Mouse (Mus musculus): ENCODE measurements around the gene Pigl.
"Not testable (repeated sequence)": the region's sequence is repeated elsewhere in the genome, so short reads cannot be mapped to it uniquely, and the experiment has no call there.

Gene Pigl

DNA sequence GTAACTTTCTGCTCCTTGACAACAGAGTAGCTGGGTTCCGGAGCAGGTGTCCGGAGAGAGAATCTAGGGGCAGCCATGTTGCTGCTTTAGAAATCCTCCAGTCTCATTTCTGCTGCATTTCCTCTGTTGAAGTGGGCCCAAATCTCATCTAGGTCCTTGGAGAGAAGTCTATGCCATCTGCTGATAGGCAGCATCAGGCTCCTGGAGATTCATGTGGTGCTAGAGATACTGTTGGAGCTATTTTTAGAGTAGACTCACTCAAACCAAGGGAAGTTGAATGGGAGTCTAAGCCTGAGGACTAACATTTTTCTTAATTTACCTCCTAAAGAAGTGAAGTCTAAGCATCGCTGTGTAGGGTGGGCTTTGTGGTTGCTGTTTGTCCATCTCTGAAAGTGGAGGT lies 6.4 kb downstream of the Pigl start:
- in situ Hi-C loops (cut with MboI; ENCODE audit: low pct_unique_long_range_greater_than_20kb in 1 of 2, low sequenced_read_pairs in 2 of 2, unreplicated experiment in 1 of 2), result no loop called here

DNA sequence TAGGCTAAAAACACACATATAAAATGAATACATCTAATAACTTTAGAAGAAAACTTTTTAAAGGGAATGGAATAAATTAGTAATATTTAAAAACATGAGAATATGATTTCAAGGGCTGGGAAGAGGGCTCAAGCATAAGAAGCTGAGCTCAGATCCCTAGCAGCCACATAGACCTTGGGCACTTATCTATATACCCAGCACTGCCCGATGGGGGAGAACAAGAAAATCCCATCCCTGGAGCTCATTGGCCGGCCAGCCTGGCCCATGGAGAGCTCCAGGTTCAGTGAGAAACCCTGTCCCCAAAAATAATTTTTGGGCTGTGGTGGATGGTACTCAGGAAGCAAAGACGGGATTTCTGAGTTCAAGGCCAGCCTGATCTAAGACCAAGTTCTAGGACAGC lies 7.6 kb downstream of the Pigl start:
- in situ Hi-C loops (cut with MboI; ENCODE audit: low pct_unique_long_range_greater_than_20kb in 1 of 2, low sequenced_read_pairs in 2 of 2, unreplicated experiment in 1 of 2), result no loop called here

DNA sequence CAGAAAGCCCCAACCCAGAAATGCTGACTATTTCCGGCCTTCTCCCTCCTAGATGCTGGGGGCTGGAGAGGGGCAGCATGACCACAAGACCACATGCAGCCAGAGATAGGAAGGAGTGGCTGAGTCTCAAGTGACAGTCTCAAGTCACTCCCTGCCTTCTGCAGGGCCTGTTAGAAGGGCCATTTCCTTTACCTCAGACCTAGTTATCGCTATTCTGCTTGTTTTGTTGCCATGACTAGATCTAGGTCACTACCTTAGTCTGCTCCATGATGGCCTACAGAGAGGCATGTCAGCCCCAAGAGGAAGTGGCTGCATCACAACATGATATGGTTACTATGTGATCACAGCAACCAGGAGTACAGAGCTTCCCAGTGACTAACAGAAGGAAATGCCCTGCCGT lies 8.3 kb downstream of the Pigl start:
- in situ Hi-C loops (cut with MboI; ENCODE audit: low pct_unique_long_range_greater_than_20kb in 1 of 2, low sequenced_read_pairs in 2 of 2, unreplicated experiment in 1 of 2), result no loop called here

DNA sequence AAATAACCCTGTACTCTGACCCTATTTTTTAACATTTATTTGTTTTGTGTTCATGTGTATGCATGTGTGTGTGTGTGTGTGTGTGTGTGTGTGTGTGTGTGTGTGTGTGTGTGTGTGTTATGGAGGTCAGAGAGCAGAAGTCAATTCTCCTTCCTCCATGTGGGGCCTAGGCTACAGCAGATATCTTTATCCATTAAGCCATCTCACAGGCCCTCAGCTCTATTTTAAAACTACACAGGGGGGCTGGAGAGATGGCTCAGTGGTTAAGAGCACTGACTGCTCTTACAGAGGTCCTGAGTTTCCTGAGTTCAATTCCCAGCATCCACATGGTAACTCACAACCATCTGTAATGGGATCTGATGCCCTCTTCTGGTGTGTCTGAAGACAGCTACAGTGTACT lies 9.0 kb downstream of the Pigl start:
- in situ Hi-C loops (cut with MboI; ENCODE audit: low pct_unique_long_range_greater_than_20kb in 1 of 2, low sequenced_read_pairs in 2 of 2, unreplicated experiment in 1 of 2), result not testable (repeated sequence)

DNA sequence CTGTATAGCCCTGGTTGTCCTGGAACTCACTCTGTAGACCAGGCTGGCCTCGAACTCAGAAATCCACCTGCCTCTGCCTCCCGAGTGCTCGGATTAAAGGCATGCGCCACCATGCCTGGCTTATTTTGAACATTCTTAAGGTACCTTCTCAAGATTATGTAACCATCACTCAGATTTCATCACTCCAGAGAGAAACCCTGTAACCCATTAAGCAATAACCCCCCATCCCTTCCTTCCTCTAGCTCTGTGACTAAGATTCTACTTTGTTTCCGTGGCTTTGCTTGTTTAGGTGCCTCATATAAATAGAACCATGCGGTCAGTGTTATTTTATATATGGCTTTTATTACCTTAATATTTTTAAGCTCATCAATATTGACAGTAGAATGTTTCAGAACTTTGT lies 12.2 kb downstream of the Pigl start:
- in situ Hi-C loops (cut with MboI; ENCODE audit: low pct_unique_long_range_greater_than_20kb in 1 of 2, low sequenced_read_pairs in 2 of 2, unreplicated experiment in 1 of 2), result no loop called here

DNA sequence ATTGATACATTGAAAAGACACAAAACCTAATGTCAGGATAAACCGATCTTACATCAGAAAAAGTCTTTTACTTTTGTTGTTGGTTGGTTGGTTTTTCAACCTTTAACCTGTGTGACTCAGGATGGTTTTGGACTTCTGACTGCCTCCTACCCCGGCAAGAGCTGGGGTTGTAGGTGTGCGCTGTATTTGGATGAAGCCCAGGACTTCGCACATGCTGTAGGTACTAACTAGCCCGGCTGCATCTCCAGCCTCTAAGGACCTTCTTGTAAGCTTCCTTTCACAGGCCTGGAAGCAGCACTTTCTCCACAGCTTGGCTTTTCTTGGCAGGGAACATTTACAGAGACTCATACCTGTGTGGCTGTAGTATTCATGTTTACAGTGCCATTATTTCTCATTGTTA lies 15.3 kb downstream of the Pigl start:
- in situ Hi-C loops (cut with MboI; ENCODE audit: low pct_unique_long_range_greater_than_20kb in 1 of 2, low sequenced_read_pairs in 2 of 2, unreplicated experiment in 1 of 2), result no loop called here

DNA sequence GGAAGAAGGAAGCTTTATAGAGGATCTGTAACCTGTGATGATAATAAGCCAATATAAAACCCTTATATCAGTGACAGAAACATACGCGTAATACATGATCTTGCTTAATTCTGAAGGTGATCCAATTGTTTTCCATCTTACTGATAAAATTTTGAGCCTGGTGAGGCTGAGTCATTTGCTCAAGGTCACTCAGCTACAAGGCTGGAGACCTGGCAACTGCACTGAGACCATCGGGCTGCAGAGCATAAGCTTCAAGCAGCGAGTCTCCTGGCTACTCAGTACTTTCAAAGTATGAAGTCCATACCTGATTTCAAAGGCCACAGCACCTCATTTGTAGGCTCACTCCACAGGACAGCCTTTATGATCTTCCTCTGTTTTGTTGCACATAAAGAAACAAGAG lies 17.9 kb downstream of the Pigl start:
- in situ Hi-C loops (cut with MboI; ENCODE audit: low pct_unique_long_range_greater_than_20kb in 1 of 2, low sequenced_read_pairs in 2 of 2, unreplicated experiment in 1 of 2), result no loop called here

DNA sequence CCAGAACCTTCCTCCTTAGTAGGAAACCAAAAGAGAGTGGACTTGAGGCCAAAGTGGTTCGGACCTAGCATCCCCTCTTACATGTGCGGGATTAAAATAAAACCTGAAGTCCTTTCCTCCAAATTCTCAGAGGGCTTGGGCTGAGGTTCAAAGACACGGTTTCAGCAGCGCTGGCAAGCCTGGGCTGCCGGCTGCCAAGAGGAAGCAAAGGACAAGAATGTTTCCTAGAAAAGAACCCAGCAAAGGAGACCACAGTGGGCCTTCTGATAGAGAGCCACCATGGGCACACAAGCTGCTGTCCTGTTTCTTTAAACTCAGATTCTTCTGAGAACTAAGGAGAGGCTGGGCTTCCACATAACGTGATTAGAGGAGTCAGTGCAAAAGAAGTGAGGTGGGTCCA lies 20.7 kb downstream of the Pigl start:
- in situ Hi-C loops (cut with MboI; ENCODE audit: low pct_unique_long_range_greater_than_20kb in 1 of 2, low sequenced_read_pairs in 2 of 2, unreplicated experiment in 1 of 2), result no loop called here

DNA sequence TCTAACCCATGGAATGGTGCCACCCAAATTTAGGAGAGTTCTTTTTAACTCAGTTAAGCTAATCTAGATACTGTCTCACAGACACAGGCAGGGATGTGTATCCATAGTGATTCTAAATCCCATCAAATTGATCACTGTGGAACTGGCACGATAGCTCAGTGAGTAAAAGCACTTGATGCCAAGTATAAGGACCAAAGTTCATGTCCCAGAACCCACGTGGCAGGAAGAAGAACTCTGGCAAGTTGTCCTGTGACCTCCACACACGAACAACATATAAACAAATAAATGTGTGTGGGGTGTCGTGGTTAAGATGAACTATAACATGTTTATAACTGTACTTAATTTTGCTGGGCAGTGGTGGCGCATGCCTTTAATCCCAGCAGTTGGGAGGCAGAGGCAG lies 21.3 kb downstream of the Pigl start:
- in situ Hi-C loops (cut with MboI; ENCODE audit: low pct_unique_long_range_greater_than_20kb in 1 of 2, low sequenced_read_pairs in 2 of 2, unreplicated experiment in 1 of 2), result no loop called here

DNA sequence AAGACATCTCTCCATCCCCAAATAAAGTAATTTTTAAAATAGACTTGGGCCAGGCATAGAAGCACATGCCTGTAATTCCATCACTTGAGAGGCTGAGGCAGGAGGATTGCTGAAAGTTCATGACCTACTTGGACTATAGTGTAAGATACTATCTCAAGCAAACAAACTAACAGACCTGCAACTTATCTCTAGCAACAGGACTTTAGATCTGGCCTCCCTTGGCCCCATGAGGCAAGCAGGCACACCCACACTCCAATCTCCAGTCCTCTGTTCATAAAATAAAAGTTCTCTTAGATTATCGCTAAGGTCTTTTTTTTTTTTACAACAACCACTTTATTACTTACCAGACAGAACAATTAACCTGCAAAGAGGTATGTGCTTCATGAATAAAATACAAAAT lies 28.7 kb downstream of the Pigl start:
- in situ Hi-C loops (cut with MboI; ENCODE audit: low pct_unique_long_range_greater_than_20kb in 1 of 2, low sequenced_read_pairs in 2 of 2, unreplicated experiment in 1 of 2), result no loop called here

DNA sequence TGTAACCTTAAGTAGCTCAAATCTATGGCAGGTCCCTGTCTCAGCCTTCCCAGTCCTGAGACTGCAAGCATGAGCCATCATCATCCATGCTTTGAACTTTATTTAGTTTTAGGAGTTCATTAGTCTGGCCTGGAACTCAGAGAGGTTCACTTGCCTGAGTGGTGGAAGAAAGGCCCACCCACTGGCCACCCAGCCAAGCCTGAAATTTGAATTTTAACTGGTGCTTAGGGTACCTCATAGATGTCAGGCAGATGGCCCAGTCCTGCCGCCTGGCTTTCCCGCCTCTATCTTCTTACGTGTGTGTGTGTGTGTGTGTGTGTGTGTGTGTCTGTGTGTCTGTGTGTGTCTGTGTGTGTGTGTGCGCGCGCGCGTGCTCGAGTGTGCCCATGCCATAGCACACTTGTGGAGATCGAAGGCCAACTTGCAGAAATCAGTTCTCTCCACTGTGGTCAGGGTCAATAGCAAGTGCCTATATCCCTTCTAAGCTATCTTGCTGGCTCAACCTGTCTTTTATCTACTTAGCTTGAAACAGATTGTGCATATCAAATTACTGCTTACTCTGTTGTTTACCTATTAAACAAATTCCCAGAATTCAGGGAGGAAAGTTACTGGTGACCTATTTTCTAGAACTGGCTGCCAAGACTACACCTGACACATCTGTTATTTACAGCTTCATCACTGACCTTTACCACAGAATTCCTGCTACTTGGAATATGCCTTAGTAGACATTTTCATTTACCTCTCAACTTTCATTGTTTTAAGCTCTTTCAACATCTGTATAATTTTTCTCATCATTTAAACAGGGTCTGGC lies 29.5 kb downstream of the Pigl start:
- in situ Hi-C loops (cut with MboI; ENCODE audit: low pct_unique_long_range_greater_than_20kb in 1 of 2, low sequenced_read_pairs in 2 of 2, unreplicated experiment in 1 of 2), result no loop called here

DNA sequence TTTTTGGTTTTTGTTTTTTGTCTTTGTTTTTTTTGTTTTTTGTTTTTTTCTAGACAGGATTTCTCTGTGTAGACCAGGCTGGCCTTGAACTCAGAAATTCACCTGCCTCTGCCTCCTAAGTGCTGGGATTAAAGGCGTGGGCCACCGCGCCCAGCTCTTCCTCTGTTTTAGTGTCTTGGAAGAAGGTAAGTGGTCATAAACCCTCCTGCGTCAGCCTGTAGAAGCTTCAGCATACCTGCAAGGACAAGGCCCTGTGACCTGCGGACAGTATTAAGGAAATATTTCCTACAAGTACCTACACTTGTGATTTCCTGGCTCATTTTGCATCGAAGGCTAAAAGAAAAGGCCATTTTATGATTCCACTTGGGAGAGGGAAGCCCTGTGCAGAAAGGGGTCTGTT lies 35.4 kb downstream of the Pigl start:
- in situ Hi-C loops (cut with MboI; ENCODE audit: low pct_unique_long_range_greater_than_20kb in 1 of 2, low sequenced_read_pairs in 2 of 2, unreplicated experiment in 1 of 2), result no loop called here

DNA sequence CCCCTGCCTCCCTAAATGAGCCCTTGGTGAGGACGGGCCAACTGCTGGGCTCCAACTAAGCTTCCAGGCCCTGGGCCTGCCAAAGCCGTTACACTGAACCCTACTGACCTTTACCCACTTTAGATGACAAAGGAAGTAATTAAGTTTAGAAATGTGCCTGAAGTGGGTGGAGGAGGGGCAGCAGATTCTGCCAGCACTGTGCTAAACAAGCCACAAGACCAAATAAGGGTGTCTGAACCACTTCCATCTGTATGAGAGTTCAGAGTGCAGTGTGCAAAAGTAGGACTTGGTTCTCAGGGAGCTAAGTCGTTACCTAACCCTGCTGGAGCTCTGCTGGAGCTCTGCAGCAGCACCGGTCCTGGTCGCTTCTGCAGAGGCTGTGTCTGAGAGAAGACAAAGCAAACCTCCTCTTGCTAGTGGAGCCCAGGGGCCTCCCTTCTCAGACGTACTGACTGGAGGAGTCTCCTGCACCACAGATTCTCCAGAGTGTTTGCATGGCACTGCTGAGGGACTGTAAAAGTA lies 36.6 kb downstream of the Pigl start:
- in situ Hi-C loops (cut with MboI; ENCODE audit: low pct_unique_long_range_greater_than_20kb in 1 of 2, low sequenced_read_pairs in 2 of 2, unreplicated experiment in 1 of 2), result no loop called here

DNA sequence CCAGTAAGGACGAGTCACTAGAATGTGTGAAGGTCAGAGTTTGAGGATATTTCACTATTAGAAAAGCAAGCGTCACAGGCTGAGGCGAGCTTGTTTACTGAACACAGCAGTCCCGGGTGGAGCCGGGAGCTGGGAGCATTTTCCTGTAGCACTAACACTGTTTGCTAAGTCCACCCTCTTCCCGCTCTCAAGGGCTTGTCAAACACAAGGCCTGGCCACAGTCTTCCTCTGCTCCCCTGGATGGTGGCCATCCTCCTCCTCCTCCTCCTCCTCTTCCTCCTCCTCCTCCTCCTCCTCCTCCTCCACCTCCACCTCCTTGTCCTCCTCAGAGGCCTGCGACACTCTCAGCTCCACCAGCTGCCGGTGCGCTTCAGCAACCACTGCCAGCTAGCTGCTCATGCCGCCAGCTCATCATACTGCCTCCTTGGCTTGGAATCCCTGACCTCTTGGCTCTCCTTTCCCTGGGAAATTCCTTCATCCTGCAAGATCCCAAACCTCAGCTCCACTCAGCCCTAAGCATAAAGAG lies 37.1 kb downstream of the Pigl start:
- in situ Hi-C loops (cut with MboI; ENCODE audit: low pct_unique_long_range_greater_than_20kb in 1 of 2, low sequenced_read_pairs in 2 of 2, unreplicated experiment in 1 of 2), result no loop called here

DNA sequence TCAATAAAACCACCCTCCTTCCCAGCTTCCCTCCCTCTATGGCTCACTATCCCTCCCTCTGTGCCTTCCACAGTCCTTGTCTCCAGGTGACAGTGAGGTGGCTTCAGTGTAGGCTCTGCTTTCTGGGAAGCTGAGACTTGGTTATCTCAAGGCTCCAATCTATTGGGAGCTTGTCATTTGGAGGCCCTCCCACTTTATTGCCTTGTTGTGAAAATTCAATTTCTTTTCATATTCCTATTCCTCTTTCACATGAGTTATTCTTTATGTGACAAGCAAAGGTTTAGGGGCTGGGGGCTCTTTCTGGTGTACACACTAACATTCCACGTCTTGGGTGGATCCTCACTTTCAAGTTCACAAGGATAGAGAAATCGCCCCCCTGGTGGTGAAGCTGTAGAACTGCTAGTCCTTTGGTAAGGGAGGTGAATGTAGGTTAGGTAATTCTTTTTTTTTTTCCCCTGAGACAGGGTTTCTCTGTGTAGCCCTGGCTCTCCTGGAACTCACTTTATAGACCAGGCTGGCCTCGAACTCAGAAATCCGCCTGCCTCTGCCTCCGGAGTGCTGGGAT lies 38.0 kb downstream of the Pigl start:
- in situ Hi-C loops (cut with MboI; ENCODE audit: low pct_unique_long_range_greater_than_20kb in 1 of 2, low sequenced_read_pairs in 2 of 2, unreplicated experiment in 1 of 2), result no loop called here

DNA sequence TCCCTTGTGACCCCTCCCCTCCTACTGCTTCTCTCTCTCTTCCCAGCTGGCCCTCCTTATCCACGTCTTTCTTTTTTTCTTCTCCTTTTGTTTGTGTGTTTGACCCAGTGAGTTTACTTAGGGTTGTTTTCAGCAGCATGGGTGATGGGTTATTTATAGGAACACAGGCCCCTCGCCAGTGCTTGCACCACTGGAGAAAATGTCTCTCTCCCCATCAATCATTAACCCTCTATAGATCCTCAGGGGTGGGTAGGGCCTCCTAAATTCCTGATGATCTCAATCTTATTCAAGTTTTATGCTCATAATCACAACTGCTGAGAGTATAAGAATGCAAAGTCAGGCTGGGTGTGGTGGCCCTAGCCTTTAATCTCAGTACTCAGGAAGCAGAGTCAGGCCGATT lies 38.9 kb downstream of the Pigl start:
- in situ Hi-C loops (cut with MboI; ENCODE audit: low pct_unique_long_range_greater_than_20kb in 1 of 2, low sequenced_read_pairs in 2 of 2, unreplicated experiment in 1 of 2), result no loop called here

DNA sequence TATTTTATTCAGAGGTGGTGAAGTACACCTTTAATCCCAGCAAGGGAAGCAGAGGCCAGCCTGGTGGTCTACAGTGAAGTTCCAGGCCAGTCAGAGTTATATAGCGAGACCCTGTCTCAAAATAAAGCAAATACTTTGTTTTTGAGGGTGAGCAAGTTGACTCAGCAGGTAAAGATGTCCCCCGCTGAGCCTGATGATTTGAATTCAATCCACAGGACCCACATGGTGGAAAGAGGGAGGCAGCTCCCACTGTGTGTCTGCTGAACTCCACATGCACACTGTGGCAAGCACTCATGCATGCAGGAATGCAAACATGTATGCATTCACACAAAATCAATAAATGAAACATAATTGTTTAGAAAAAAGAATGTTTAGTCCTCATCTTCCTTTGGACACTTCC lies 40.5 kb downstream of the Pigl start:
- in situ Hi-C loops (cut with MboI; ENCODE audit: low pct_unique_long_range_greater_than_20kb in 1 of 2, low sequenced_read_pairs in 2 of 2, unreplicated experiment in 1 of 2), result no loop called here

DNA sequence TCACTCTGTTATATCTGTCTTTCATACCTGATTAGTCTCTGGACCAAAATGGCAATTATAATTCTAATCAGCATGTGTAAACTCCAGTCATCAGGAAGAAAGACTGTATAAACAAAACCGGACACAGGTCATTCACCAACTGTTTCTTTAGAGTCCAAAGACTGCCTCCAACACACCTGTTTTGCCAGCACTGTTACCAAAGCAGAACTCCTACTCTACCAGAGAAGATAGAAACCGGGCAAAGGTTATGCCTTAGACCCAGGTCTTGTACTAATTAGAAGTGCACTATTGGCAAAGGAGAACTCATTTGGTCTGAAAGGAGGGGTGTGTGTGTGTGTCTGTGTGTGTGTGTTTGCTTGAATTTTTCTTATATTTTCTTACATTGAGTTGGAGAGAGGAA lies 42.3 kb downstream of the Pigl start:
- in situ Hi-C loops (cut with MboI; ENCODE audit: low pct_unique_long_range_greater_than_20kb in 1 of 2, low sequenced_read_pairs in 2 of 2, unreplicated experiment in 1 of 2), result no loop called here

DNA sequence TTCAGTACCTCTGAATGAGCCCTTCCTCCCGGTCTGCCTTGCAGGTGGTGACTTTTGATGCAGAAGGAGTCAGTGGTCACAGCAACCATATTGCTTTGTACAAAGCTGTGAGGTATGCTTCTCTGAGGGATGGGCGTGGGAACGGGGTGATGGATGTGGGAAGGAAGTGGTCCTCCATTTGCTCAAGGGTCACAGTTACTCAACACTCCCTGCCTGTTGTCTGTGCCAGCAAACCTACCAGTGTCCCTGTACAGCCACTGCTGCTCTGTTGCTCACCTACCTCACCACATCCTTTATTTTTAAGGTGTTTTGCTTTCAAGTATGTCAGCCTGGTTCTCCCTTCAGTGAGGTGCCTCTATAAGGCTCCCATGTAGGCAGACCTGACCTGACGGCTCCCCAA lies 49.4 kb downstream of the Pigl start:
- in situ Hi-C loops (cut with MboI; ENCODE audit: low pct_unique_long_range_greater_than_20kb in 1 of 2, low sequenced_read_pairs in 2 of 2, unreplicated experiment in 1 of 2), result no loop called here

DNA sequence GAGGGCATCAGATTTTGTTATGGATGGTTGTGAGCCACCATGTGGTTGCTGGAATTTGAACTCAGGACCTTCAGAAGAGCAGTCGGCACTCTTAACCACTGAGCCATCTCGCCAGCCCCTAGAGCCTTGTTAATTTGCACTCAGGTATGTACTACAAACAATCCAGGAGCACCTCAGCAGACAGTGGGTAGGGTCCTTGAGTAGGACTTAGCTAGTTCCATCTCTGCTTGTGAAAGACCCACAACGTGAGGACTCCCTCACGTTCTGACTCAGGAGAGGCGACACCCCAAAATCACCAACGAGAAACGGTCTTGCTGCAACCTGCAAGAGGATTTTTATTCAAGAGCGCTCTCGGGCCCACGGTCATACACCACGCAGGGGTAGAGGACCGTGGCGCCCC lies 50.1 kb downstream of the Pigl start:
- in situ Hi-C loops (cut with MboI; ENCODE audit: low pct_unique_long_range_greater_than_20kb in 1 of 2, low sequenced_read_pairs in 2 of 2, unreplicated experiment in 1 of 2), result not testable (repeated sequence)
